Mouse (Mus musculus): ENCODE results near the gene Apom. TPM values are rescaled to one million over a fixed set of nuclear protein-coding genes. Genes with fewer than 3 reads are reported as not detected.
"Not testable (repeated sequence)": the region's sequence is repeated elsewhere in the genome, so short reads cannot be mapped to it uniquely, and the experiment has no call there.

Apom gene
- polyA plus RNA-seq, 1 experiment from 2014 or later = 573 TPM

DNA sequence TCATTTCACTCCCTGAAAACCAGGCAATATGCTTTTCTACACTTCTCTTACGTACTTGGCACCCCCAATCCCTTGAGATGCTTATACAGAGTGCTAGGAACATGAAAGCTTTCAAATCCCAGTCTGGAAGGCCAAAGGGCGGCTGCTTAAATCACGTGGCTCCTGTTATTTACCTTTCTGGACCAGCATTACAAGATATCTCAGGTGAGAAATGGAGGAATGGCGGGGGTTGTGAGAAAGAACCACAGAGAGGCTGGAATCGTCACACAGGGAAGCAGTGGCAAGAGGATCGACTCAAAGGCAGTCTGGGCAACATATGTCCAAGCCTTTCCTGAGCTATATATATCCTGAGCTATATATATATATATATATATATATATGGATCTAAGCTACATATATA lies 6.3 kb downstream of the Apom start:
- Histone ChIP-seq H3K4me1 (replicated peaks) (peaks cover 67% of the 10 kb centered on the region), H3K27ac (peak overlapping the region; percentile 91), H3K9ac (peak overlapping the region; percentile 84), H3K36me3 (peaks cover 40% of the 10 kb centered on the region), H3K27me3 (no peaks in the 10 kb centered on the region), H3K4me3 (replicated peaks) (peak overlapping the region; percentile 70), H3K9me3 (replicated peaks) (no peaks in the 10 kb centered on the region), H3K4me2 (peak overlapping the region; percentile 91)
- DNase-seq = no peak
- ATAC-seq (ENCODE audit: low read depth) = no peak
- 31% methylated on average over 6 of the region's 6 CpGs for WGBS (ENCODE audit: insufficient replicate concordance)

DNA sequence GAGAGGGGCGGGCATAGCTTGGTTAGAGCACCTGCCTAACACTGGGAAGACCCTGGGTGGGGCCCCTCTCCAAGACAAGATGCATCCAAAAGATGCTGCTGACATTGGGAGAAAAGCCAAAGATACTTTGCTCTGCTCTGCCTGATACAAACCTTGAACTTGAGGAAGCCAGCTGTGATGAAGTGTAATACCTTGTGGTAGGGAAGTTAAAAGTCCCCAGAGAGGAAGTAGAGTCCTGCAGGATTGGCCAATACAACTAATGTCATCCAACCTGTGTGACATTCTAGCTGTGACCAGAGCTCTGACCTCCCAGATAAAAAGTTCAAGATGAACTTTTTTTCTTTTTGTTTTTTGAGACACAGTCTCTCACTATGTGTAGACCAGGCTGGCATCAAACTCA lies 6.8 kb downstream of the Apom start:
- Histone ChIP-seq H3K27me3 (no peaks in the 10 kb centered on the region), H3K4me3 (replicated peaks) (no peak overlapping the region; the same call in 1 of the 2 replicates), H3K9ac (peak overlapping the region; percentile 84), H3K36me3 (peaks cover 35% of the 10 kb centered on the region), H3K4me1 (replicated peaks) (peaks cover 68% of the 10 kb centered on the region), H3K4me2 (peak overlapping the region; percentile 91), H3K9me3 (replicated peaks) (no peaks in the 10 kb centered on the region), H3K27ac (peak overlapping the region; percentile 91)
- no peak for ATAC-seq (ENCODE audit: low read depth)
- WGBS (ENCODE audit: insufficient replicate concordance) = 74% methylated on average over 1 of the region's 1 CpGs
- no peak for DNase-seq

DNA sequence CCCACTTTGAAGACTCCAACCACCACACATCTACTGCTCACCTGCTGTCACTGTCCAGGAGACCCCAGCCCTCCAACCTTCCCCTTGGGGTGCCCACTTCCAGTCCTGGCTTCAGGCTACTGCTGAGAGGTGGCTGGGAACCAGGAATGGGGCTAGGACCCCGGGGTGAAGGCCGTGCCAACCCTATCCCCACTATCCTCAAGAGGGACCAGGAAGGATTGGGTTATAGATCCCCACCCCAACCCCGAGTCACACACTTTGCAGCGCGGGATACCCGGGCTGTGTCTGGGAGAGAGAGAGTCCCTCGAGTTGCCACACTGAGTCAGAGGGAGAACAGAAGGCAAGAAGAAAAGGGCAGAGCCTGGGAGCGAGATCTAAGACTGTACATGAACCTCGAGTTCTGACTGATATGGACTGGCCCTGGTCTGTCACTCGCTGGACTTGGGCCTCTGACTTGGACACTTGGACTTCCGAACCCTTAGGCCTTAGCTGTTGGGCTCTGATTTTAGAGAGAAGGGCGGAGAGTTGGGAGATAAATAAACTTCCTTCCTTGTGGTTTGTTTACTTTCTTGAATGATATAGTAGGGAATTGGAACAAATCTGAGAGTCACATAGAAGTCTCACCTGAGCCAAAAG lies 7.5 kb downstream of the Apom start:
- H3K9ac ChIP-seq; H3K27me3 ChIP-seq; H3K4me2 ChIP-seq; ATAC-seq (ENCODE audit: low read depth); DNase-seq; H3K27ac ChIP-seq; H3K4me3 ChIP-seq (replicated peaks); H3K9me3 ChIP-seq (replicated peaks): not testable (repeated sequence)
- 84% methylated on average over 12 of the region's 12 CpGs for WGBS (ENCODE audit: insufficient replicate concordance)
- Histone ChIP-seq H3K4me1 (replicated peaks) (peaks cover 68% of the 10 kb centered on the region), H3K36me3 (peaks cover 31% of the 10 kb centered on the region)

DNA sequence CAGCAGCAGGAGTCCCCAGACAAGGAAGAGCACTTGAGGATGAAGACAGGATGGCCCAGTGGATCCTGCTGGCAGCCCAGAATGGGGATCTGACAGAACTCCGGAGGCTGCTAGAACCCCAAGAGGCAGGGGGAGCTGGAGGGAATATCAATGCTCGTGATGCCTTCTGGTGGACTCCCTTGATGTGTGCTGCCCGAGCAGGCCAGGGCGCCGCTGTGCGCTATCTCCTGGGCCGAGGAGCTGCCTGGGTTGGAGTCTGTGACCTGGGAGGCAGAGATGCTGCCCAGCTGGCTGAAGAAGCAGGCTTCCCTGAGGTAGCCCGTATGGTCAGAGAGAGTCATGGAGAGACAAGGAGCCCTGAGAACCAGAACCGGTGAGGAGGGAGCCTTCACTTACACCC lies 8.6 kb downstream of the Apom start:
- 88% methylated on average over 9 of the region's 9 CpGs for WGBS (ENCODE audit: insufficient replicate concordance)
- Histone ChIP-seq H3K4me1 (replicated peaks) (peaks cover 68% of the 10 kb centered on the region), H3K36me3 (peaks cover 39% of the 10 kb centered on the region)
- H3K9ac ChIP-seq; H3K27ac ChIP-seq; H3K4me2 ChIP-seq; H3K9me3 ChIP-seq (replicated peaks); DNase-seq; H3K4me3 ChIP-seq (replicated peaks); ATAC-seq (ENCODE audit: low read depth); H3K27me3 ChIP-seq: not testable (repeated sequence)

DNA sequence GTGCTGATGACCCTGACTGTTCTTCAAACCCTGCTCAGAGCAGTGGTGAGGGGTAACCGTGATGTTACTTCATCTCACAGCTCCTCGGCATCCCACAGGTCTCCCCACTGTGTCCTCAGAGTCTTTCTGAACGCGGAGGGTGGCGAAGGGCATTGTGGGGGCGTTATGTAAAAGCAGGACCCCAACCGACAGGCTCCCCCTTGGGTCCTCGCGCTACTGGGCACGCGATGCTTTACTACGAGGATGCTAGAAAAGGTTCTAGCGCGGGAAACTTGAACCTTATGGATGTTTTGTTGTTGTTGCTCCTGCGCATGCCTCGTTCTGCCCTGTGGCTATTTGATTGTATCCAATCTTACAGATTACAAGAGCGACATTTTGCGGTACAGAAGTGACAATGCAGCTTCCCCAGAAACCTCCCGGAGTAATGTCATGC lies 10.0 kb downstream of the Apom start, which contains the start of gene Csnk2b:
Csnk2b (minus strand) TSS at position 183 of the 433 bp plus-strand sequence.
- peak; percentile 38 for DNase-seq
- H3K4me3 ChIP-seq (replicated peaks) = peak within 1 kb of the TSS; percentile 96
- H3K36me3 ChIP-seq = peaks cover 47% of the 10 kb centered on the region
- peak within 1 kb of the TSS; percentile 93 for H3K27ac ChIP-seq
- peak within 1 kb of the TSS; percentile 97 for H3K4me2 ChIP-seq
- WGBS (ENCODE audit: insufficient replicate concordance) = under 1% methylated on average over 19 of the region's 19 CpGs
- peaks cover 57% of the 10 kb centered on the region for H3K4me1 ChIP-seq (replicated peaks)
- no peaks in the 10 kb centered on the region for H3K27me3 ChIP-seq
- no peak; the same call in 1 of the 2 replicates for ATAC-seq (ENCODE audit: low read depth)
- peak within 1 kb of the TSS; percentile 97 for H3K9ac ChIP-seq
- no peaks in the 10 kb centered on the region for H3K9me3 ChIP-seq (replicated peaks)

DNA sequence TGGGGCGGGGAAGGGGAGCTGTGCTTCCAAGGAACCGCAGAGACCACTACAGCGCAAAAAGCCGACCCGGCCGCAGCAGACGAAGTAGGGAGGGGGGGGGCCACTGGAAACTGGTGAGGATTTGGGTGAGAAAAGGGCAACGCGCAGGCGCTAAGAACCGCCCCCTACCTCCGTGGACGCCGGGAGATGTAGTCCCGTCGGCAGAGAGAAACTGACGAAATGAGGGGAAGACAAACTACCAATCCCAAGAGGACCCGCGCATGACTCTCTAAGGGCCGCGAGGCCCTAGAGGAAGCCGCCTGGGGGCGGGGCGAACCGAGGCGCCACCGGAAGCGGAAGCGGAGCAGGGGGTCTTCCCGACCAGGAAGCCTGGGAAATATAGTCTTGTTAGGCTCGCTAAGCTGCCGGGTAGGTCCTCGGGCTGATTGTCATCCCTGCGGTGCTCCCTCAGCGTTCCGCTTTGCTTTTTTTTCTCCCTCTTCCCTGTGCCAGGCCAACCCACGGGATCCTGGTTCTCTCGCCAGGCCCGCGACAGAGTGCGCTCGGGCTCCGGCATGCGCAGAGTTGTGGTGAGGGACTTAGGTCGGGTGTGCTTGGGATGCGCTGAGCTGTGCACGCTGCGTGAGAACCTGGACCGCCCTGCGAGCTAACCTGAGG lies 10.6 kb downstream of the Apom start, which contains the start of gene Gpank1:
Gpank1 (plus strand) TSS at position 313 of the 657 bp plus-strand sequence.
- H3K9me3 ChIP-seq (replicated peaks) = no peaks in the 10 kb centered on the region
- H3K4me1 ChIP-seq (replicated peaks) = peaks cover 51% of the 10 kb centered on the region
- ATAC-seq (ENCODE audit: low read depth) (peak; percentile 94), DNase-seq (peak; percentile 96)
- peak within 1 kb of the TSS; percentile 93 for H3K27ac ChIP-seq
- no peaks in the 10 kb centered on the region for H3K27me3 ChIP-seq
- H3K4me2 ChIP-seq = peak within 1 kb of the TSS; percentile 97
- H3K36me3 ChIP-seq = peaks cover 52% of the 10 kb centered on the region
- H3K4me3 ChIP-seq (replicated peaks) = peak within 1 kb of the TSS; percentile 96
- H3K9ac ChIP-seq = peak within 1 kb of the TSS; percentile 97
- WGBS (ENCODE audit: insufficient replicate concordance) = under 1% methylated on average over 50 of the region's 50 CpGs

DNA sequence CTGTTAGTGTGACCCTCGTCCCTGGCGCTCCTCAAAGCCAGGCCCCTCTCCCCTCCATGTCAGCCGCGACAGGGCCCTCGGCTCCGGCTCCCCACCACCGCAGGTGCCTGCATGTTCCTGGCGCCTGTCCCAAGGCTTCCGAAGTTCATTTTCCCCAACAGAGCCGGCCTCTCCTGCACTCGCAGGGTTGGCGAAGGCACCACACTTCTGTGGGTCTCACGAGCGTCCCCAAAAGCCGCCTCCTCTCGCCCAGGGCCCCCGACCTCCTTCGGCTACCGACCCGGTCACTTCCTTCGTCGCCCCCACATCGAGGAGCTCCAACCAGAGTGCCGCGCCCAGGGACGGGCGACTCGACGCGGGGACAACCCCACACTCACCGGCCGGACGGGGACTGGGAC lies 11.1 kb downstream of the Apom start:
- peak overlapping the region; percentile 84 for H3K27ac ChIP-seq
- DNase-seq (no peak), ATAC-seq (ENCODE audit: low read depth) (peak; percentile 3; the same call in 1 of the 2 replicates)
- peak overlapping the region; percentile 96 for H3K4me3 ChIP-seq (replicated peaks)
- no peaks in the 10 kb centered on the region for H3K9me3 ChIP-seq (replicated peaks)
- peaks cover 49% of the 10 kb centered on the region for H3K4me1 ChIP-seq (replicated peaks)
- peak overlapping the region; percentile 97 for H3K4me2 ChIP-seq
- under 1% methylated on average over 33 of the region's 33 CpGs for WGBS (ENCODE audit: insufficient replicate concordance)
- peaks cover 57% of the 10 kb centered on the region for H3K36me3 ChIP-seq
- H3K27me3 ChIP-seq = no peaks in the 10 kb centered on the region
- peak overlapping the region; percentile 97 for H3K9ac ChIP-seq

DNA sequence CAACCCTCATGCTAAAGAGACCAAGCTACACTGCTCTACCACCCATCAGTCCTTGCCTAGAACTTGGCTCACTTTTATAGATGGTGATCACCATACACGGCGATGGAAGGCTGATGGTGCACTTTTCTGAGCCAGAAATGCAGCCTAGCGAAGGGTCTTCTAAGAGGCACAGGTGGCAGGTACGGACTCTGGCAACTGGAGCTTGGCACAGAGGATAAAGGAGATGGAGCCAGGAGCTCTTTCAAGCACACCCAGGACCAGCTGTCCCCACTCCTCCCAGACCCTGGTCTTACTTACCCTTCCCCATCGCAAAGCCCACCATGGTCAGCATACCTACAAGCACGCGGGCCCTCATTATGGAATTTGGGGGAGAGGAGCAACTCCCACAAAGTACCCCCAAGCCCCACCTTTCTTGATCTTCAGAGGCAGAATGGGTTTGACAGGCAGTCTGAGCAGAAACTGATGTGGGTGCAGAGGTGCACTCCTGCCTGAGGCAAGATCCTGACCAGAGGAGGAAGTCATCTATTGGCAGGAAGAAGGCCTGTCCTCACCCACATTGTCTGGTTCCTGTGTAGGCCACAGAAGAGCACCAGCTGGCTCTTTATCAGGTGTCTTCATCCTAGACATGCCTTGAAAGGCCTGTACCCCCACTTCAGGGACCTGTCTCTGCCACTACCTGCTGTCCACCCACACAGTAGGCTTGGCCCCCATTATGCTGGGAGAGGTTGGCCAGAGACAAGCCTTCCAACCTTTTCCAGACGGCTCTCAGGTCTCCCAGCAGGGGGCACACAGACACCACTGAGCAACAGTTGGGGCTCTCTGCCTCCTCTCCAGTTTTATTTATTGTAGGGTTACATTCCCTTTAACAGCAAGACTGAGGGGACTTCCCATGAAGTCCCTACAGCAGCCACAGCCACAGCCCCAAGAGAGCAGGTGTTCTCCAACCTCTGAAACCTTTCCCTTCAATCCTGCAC lies 16.5 kb downstream of the Apom start, which contains the start of gene Ly6g5b:
Ly6g5b (minus strand) TSS at position 383 of the 974 bp plus-strand sequence.
- DNase-seq (no peak), ATAC-seq (ENCODE audit: low read depth) (no peak)
- 77% methylated on average over 8 of the region's 8 CpGs for WGBS (ENCODE audit: insufficient replicate concordance)
- Histone ChIP-seq H3K4me3 (replicated peaks) (no peak within 1 kb of the TSS), H3K9me3 (replicated peaks) (no peaks in the 10 kb centered on the region), H3K4me1 (replicated peaks) (peaks cover 21% of the 10 kb centered on the region), H3K27ac (no peak within 1 kb of the TSS; the same call in 1 of the 2 replicates), H3K9ac (no peak within 1 kb of the TSS), H3K27me3 (no peaks in the 10 kb centered on the region), H3K4me2 (no peak within 1 kb of the TSS), H3K36me3 (peaks cover 57% of the 10 kb centered on the region)

DNA sequence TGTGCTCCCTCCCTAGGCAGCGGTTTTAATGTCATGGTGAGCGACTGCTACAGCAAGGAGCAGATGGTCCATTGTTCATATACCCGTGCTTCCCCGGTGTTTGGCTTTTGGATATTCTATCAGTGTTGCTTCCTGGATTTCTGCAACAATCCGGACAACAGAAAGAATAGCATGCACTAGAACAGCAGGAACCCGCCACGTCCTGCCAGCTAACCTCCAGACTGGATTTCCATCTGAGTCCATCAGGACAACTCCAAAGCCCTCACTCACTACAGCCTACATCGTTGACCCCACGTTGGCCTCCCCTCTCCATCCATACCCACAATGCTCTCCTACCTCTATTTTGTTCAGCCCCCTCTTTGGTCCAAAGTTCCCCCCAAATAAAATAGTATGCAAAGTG lies 20.1 kb downstream of the Apom start:
- 0 out of 2 replicates have a peak, but pooled peaks cover 4% of the 10 kb centered on the region for H3K4me1 ChIP-seq (replicated peaks)
- no peak overlapping the region for H3K4me3 ChIP-seq (replicated peaks)
- WGBS (ENCODE audit: insufficient replicate concordance) = 71% methylated on average over 9 of the region's 9 CpGs
- H3K36me3 ChIP-seq = peaks cover 30% of the 10 kb centered on the region
- ATAC-seq (ENCODE audit: low read depth) (no peak), DNase-seq (no peak)
- H3K27ac ChIP-seq = no peak overlapping the region
- H3K9me3 ChIP-seq (replicated peaks) = no peaks in the 10 kb centered on the region
- no peaks in the 10 kb centered on the region for H3K27me3 ChIP-seq
- no peak overlapping the region for H3K9ac ChIP-seq
- no peak overlapping the region for H3K4me2 ChIP-seq

DNA sequence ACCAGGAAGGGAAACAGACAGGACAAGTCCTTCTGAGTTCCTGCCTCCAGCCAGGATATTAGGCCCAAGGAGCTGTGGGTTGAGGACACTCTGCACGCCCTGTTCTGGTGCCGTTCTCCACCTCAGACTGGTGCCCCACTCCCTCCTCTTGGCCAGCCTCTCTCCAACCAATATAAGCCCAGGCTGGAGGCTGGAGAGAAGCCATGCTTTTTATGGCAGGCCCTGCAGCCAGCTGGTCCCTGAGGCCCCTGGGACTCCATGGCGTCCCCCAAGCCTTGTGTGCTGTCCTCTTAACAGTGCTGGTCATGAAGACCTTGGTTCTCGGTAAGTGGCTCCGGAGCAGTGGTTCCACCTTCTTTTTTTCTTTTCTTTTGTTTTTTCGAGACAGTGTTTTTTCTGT lies 23.8 kb downstream of the Apom start, which contains the start of gene Ly6g5c:
Ly6g5c (plus strand) TSS at position 183 of the 400 bp plus-strand sequence.
- no peaks in the 10 kb centered on the region for H3K27me3 ChIP-seq
- H3K4me3 ChIP-seq (replicated peaks) = no peak within 1 kb of the TSS
- no peak within 1 kb of the TSS for H3K27ac ChIP-seq
- H3K36me3 ChIP-seq = peaks cover 8% of the 10 kb centered on the region
- H3K4me1 ChIP-seq (replicated peaks) = peaks cover 33% of the 10 kb centered on the region
- H3K4me2 ChIP-seq = no peak within 1 kb of the TSS
- WGBS (ENCODE audit: insufficient replicate concordance) = 78% methylated on average over 6 of the region's 6 CpGs
- H3K9ac ChIP-seq = no peak within 1 kb of the TSS
- no peaks in the 10 kb centered on the region for H3K9me3 ChIP-seq (replicated peaks)
- DNase-seq (no peak), ATAC-seq (ENCODE audit: low read depth) (no peak)

Data from liver, embryonic 13.5 days (tissue).